Mouse (Mus musculus) C2C12 (cell line): ENCODE data around the gene Rps19.

Experiments used
- CEBPB ChIP-seq: IDR thresholded peaks from one replicate; pipeline ENCODE4 v1.6.1; 2011; ENCODE audit warnings: low read depth, mild to moderate bottlenecking, control low read depth, moderate library complexity
- CTCF ChIP-seq: IDR thresholded peaks from one replicate; pipeline ENCODE4 v1.5.1; 2011; ENCODE audit not compliant: control insufficient read depth, insufficient read depth, insufficient read length
- USF1 ChIP-seq: IDR thresholded peaks from one replicate; pipeline ENCODE4 v1.6.1; 2011; ENCODE audit warnings: low read depth, mild to moderate bottlenecking, control low read depth, moderate library complexity

GRCm38 (mm10) chr7:24852557-24853232, 31.5 kb upstream of the Rps19 start:
- TF ChIP-seq CTCF (no peak), USF1 (no peak), CEBPB (no peak)
